Mouse (Mus musculus) gastrocnemius, postnatal 10 days (tissue): ENCODE results near the gene Tsnax. TPM values are rescaled to one million over a fixed set of nuclear protein-coding genes. Genes with fewer than 3 reads are reported as not detected.

ENCODE experiments used
- DNase-seq: peaks from one replicate; pipeline ENCODE4 v3.0.0; 2021; ENCODE audit warnings: mixed read lengths
- total RNA-seq, 2 experiments: library from RNA; stranded (reverse); gene quantifications; 2 replicates each; pipeline ENCODE4 v1.2.3; 2021

Tsnax gene
- total RNA-seq, 2 experiments from 2014 or later, result 74.9 to 76.4 TPM

- DNase-seq, result no peak
Observed at GRCm38 (mm10) chr8:125043394-125043793, 30.6 kb downstream of the Tsnax start.

DNA sequence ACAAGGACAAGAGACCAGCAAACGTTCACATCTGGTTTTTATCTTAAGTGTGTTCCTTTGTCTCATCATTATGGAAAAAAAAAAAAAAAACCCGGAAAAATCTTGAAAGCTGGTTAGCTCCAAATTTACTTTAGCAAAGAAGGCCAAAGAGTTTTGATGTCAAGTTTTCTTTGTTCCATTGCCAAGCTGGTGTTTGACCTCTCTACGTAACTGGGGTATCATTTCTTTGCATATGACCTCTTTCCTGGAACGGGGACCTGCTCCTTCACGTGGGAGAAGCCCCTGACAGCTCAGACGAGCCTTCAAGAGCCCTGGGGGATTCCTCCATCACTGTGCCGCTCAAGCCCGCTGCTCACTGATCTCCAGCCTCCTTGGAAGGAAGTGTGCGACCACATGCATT, 31.1 kb downstream of the Tsnax start:
- no peak for DNase-seq

- DNase-seq, result no peak
Observed at GRCm38 (mm10) chr8:125045760-125046159, 33.0 kb downstream of the Tsnax start.

DNA sequence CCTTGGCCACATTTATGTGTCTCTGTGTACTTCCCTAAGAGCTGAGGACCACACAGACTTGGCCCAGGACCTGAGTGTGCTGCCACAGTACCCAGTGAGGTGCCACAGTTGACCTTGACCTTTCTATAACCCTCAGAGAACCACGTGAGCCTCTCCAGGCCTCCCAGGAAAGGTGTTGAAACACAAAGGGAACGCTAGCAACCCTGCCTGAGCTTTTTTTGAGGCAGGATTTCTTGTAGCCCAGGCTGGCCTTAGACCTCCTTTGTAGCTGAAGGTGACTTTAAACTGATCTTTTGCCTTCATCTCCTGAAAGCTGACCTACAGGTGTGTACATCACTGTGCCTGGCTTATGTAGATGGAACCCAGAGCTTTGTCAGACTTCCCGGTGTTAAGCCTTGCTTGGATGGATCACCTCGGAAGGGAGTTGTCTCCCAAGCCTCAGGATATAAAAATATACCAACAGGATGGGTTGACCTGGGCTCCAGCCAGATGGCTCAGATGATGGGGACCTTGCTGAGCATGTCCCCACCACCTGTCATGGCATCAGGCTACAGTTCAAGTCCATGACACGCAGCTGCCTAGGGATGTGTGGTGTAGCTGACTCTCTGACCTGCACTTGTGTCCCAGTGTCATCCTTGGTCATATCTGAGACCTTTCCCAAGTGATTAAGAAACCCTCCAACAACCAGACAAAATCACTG, 36.4 kb downstream of the Tsnax start:
- no peak for DNase-seq

- no peak for DNase-seq
Observed at GRCm38 (mm10) chr8:125049826-125050225, 37.0 kb downstream of the Tsnax start.

- peak; percentile 87 for DNase-seq
Observed at GRCm38 (mm10) chr8:125052026-125052425, 39.2 kb downstream of the Tsnax start.

GRCm38 (mm10) chr8:125053505-125054435, 41.0 kb downstream of the Tsnax start, which contains the start of gene Disc1:
Gene Disc1, plus strand, starts transcription at chr8:125054195.
- DNase-seq, result peak; percentile 62

- DNase-seq, result peak; percentile 53
Observed at GRCm38 (mm10) chr8:125054436-125054810, 41.6 kb downstream of the Tsnax start.

GRCm38 (mm10) chr8:125060904-125061303, 48.1 kb downstream of the Tsnax start:
- DNase-seq, result no peak

DNA sequence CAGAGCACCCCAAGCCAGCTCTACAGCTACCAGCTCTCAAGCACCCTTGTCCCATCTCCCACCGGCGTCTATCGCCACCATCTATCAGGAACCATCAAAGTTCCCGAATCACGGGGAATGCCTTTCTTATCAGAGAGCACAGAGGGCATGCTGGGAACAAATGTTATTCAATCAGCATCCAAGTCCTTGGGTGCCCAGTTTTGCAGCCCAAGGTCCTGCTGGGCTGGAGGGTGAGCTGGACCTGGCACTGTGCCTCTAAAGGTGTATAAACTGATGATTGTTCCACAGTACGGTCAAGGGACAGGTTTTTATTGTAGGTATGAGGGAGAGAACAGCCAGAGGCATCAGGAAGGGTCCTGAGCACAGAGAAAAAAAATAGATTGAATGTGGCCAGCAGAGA, 52.8 kb downstream of the Tsnax start:
- no peak for DNase-seq

GRCm38 (mm10) chr8:125066913-125067595, 54.3 kb downstream of the Tsnax start:
- peak; percentile 45 for DNase-seq

DNA sequence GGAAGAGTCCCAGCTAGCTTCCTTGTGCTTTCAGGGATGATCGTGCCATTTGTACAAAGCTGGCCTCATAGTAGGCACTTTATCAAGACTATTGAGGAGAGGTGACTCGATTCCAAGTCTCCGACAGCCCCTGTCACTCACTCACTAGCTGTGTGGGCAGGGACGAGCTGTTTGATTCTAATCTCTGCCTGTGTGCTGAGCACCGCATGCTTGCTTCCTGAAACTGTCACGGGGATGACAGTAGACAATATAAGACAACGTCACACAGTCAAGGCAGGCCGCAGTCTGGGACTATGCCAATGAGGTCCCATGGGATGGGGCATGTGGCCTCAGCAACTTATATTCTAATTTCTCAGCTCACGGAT, 54.8 kb downstream of the Tsnax start:
- DNase-seq, result no peak

- DNase-seq, result no peak
Observed at GRCm38 (mm10) chr8:125068146-125068905, 55.5 kb downstream of the Tsnax start.

- DNase-seq, result no peak
Observed at GRCm38 (mm10) chr8:125069304-125069703, 56.5 kb downstream of the Tsnax start.

DNA sequence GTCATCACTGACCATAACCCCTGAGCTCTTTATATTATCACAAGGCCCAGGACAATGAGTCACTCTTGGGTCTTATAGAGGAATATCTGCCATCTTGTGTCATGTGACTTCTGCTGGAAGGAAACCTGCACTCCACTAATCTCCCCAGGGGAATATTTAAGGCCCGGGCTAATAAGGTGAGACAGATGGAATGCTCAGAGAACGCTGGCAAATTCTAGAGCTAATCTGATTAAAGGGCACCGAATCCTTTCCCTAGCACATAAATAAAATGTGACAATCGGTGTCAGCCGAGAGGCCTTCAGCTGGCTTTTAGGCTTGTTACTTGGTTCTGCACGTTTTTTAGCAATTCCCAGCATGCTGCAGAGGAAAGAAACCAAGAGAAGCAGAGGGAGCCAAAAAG, 56.9 kb downstream of the Tsnax start:
- DNase-seq, result no peak

GRCm38 (mm10) chr8:125074141-125074540, 61.3 kb downstream of the Tsnax start:
- no peak for DNase-seq

- DNase-seq, result no peak
Observed at GRCm38 (mm10) chr8:125074581-125074980, 61.8 kb downstream of the Tsnax start.

DNA sequence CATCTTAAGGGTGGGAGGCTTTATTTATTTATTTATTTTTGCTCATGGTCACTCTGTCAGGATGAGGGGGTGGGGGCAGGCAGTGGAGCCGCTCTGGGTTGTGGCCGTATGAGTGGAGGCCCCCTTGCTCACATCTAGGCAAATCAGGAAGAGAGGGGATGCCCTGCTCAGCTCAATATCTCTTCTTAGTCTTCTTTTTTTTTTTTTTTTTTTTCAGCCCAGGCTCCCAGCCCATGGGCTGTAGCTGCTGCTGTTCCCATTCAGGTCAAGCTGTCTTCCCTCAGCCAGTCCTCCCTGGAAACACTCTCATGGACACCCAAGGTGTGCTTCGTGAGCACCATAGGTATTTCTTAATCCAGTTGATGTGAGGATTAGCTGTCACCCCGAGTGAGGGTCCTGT, 62.6 kb downstream of the Tsnax start:
- DNase-seq, result no peak

DNA sequence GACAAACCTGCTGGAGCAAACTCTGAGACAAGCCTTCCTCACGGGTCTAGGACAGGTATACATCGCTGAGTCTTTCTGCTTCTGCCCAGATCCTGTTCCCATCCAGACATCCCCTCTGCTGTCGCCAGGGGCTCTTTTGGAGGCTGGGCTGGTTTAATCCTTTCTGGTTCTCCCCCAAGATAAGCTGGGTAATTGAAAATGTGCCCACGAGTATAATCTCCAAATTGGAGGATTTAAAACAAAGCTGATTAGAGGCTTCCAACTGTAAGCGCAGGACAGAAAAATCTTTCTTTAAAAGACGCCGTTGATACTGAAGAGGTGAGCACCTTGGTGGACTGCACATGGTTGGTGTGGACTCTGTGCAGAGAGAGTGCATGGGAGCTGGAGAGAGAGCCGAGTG, 64.5 kb downstream of the Tsnax start:
- no peak for DNase-seq

DNA sequence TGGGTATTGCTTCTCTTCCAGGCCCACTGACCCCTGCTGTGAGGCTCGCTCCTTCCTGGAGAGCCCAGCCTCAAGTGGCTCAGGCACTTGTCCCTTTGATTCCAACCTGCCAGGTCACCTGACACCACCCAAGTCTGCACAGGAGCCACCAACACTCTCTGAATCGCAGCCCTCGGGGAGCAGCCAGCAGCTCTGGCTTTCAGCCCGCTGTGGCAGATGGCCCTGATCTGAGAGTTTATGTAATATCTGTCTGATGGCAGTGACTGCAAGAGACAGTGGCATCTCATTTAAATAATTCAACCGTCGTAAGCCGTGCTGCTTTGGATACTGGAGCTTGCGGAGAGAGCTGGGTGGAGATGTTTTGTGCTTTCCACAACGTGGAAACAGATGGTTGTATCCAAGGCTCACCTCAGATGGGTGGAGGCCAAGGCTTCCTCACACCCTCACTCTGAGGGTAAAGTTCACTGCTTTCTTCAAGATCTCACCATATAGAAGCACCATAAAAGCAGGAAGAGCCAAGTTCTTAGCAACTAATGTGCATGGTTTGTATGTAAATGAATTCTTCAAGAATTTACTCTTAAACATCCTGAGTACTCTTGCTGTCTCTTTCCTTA, 66.1 kb downstream of the Tsnax start:
- DNase-seq, result peak; percentile 72
